Mouse (Mus musculus) intestine, embryonic 14.5 days (tissue): ENCODE measurements around the gene Cldn2. TPM values are rescaled to one million over a fixed set of nuclear protein-coding genes. Genes with fewer than 3 reads are reported as not detected.
A peak's percentile ranks its signal among the peaks of the same experiment; 100 is the strongest.
"Not testable (repeated sequence)": the region's sequence is repeated elsewhere in the genome, so short reads cannot be mapped to it uniquely, and the experiment has no call there.

ENCODE experiments used
- ATAC-seq: fragments of 200-750 bp; cut with Nextera tagmentation; replicated peaks from 2 replicates; pipeline ENCODE4 v1.8.0; 2017; ENCODE audit warnings: low read depth, moderate number of reproducible peaks, moderate TSS enrichment, moderate library complexity; ENCODE audit not compliant: low FRiP score, low TSS enrichment
- DNase-seq: peaks from one replicate; pipeline ENCODE4 v3.0.0-alpha.2; 2018; ENCODE audit warnings: low spot score
- H3K27ac ChIP-seq: fragments of 300-500 bp; sonication (generic); 2 replicates; pipeline ENCODE4 v1.5.1; 2014; ENCODE audit warnings: low read depth, mild to moderate bottlenecking, control low read depth
- H3K27me3 ChIP-seq: fragments of 300-500 bp; sonication (generic); replicated peaks from 2 replicates; pipeline ENCODE4 v1.6.1; 2014; ENCODE audit warnings: low read length, control low read depth; ENCODE audit not compliant: control insufficient read depth, insufficient read depth
- H3K36me3 ChIP-seq: fragments of 300-500 bp; sonication (generic); 2 replicates; pipeline ENCODE4 v1.6.1; 2014; ENCODE audit warnings: low read length, control low read depth; ENCODE audit not compliant: control insufficient read depth, insufficient read depth
- H3K4me1 ChIP-seq: fragments of 300-500 bp; sonication (generic); replicated peaks from 2 replicates; pipeline ENCODE4 v1.6.1; 2014; ENCODE audit warnings: low read length, control low read depth, mixed read lengths; ENCODE audit not compliant: control insufficient read depth, insufficient read depth
- H3K4me2 ChIP-seq: fragments of 300-500 bp; sonication (generic); 2 replicates; pipeline ENCODE4 v1.6.1; 2014; ENCODE audit warnings: low read length
- H3K4me3 ChIP-seq: fragments of 300-500 bp; sonication (generic); 2 replicates; pipeline ENCODE4 v1.5.1; 2014; ENCODE audit warnings: low read depth, low read length, control low read depth, mixed read lengths
- H3K9ac ChIP-seq: fragments of 300-500 bp; sonication (generic); 2 replicates; pipeline ENCODE4 v1.6.1; 2014; ENCODE audit warnings: mild to moderate bottlenecking, low read length
- H3K9me3 ChIP-seq: fragments of 300-500 bp; sonication (generic); 2 replicates; pipeline ENCODE4 v1.6.1; 2016; ENCODE audit warnings: low read length, control low read depth; ENCODE audit not compliant: control insufficient read depth
- WGBS: fragments of 180-500 bp; shearing (Covaris S2); extraction: QIAGEN DNeasy Blood & Tissue Kit; methylation state at CpG from one replicate; pipeline ENCODE4 v1.1.7; 2014; 5-methylcytosine and 5-hydroxymethylcytosine counted together
- polyA plus RNA-seq: library from polyadenylated mRNA; unstranded; fragments of >200 nt; fragmentation: Nextera tagmentation; extraction: Ambion mirVana; gene quantifications from 2 replicates; pipeline ENCODE4 v1.2.1, GENCODE M21; 2014

Gene Cldn2
- polyA plus RNA-seq, result 5.1 and 8.7 TPM in 2 replicates

DNA sequence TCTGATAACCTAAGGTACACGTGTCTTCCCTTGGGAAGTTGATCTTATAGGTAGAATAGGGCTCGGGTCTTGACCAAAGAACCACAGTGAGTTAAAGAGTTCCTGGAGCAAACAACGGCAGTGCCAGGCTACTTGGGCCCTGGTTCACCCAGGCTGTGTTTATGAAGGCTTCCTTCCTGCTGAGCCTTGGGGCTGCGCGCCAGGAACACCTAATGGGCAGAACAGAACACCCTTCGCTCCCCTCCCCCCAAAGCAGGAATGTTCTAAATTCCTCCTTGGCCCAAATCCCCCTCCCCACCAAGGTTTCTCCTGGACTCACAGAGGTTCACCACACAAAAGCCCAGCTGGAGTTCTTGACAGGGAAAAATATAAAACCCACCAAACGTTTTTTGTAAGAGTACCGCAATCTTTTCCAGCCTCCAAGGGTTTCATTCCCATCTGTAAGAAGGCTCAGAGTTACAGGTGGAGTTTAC lies at the start of gene Cldn2:
Gene Cldn2 (plus strand): TSS at position 423 of the 473 bp plus-strand sequence.
- Histone ChIP-seq H3K4me2 (no peak within 1 kb of the TSS), H3K36me3 (no peaks in the 10 kb centered on the region), H3K9ac (no peak within 1 kb of the TSS), H3K4me3 (no peak within 1 kb of the TSS), H3K4me1 (no peaks in the 10 kb centered on the region), H3K9me3 (no peaks in the 10 kb centered on the region), H3K27me3 (0 out of 2 replicates have a peak, but pooled peaks cover 3% of the 10 kb centered on the region), H3K27ac (no peak within 1 kb of the TSS)
- WGBS, result 63% methylated on average over 8 of the region's 8 CpGs
- DNase-seq (no peak), ATAC-seq (no peak)

DNA sequence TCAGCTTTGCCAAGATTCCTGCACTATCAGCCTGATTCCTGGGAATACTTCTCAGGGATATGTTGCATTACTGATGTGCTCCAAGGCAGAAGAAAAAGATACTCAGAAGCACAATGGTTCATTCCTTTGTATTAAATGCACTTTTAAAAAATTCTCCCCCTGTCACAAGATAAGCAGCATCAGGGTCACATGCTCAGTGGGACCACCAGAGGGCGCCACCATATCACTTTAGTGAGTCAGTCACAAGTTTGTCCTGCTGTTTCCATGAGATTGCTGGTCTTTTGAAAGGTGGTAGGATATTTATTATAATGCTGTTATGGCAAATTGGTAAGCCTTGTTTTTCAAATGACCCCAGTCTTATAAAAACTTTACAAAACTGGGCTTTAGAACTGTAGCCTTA lies 48.8 kb upstream of the Cldn2 start:
- no peak overlapping the region for H3K27ac ChIP-seq
- 0% methylated on average over 1 of the region's 1 CpGs for WGBS
- peak; percentile 57 for DNase-seq
- H3K4me1 ChIP-seq, result no peaks in the 10 kb centered on the region
- H3K9ac ChIP-seq, result no peak overlapping the region
- H3K9me3 ChIP-seq, result no peaks in the 10 kb centered on the region
- no peak overlapping the region for H3K4me3 ChIP-seq
- no peak for ATAC-seq
- no peak overlapping the region for H3K4me2 ChIP-seq
- H3K27me3 ChIP-seq, result no peaks in the 10 kb centered on the region
- H3K36me3 ChIP-seq, result no peaks in the 10 kb centered on the region

DNA sequence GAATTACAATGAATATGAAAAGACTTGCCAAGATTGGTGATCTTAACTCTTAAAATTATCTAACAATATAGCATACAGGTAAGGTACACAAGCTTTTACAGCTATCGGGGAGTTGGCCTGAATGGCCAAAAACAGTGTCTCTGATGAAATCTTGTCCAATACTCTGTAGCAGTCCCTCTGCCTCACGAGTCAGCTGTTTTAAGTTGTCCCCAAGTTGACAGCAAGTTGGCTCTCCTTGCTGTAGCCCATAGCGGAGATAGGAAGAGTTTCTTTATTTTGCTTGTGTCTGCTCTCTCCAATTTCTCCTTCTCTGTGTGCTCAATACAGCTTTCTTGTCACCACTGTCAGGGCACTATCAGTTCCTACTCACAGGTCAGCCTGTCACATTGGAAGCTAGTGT lies 42.0 kb upstream of the Cldn2 start:
- not testable (repeated sequence) for H3K4me3 ChIP-seq, H3K27me3 ChIP-seq, H3K9ac ChIP-seq, H3K4me2 ChIP-seq, DNase-seq, H3K9me3 ChIP-seq, H3K4me1 ChIP-seq, ATAC-seq, H3K27ac ChIP-seq, H3K36me3 ChIP-seq
- 81% methylated on average over 3 of the region's 3 CpGs for whole genome bisulfite sequencing

DNA sequence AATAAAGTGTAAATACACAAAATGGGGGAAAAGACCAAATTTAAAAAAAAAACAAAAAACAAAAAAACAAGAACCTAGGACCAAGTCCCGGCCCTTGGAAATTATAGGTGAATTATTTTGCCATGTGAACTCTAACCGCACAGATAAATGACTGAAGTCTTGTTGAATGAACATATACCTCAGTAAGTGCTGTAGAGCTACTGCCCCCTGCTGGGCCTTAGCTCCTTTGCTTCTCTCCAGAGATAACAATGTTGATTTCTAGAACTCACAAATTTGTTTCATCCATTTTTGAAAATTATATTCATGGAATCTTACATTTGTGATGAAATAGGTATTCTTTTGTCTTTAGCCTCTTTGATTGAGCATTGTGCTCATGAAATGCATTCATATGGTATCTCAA lies 38.1 kb upstream of the Cldn2 start:
- H3K4me3 ChIP-seq, result no peak overlapping the region

DNA sequence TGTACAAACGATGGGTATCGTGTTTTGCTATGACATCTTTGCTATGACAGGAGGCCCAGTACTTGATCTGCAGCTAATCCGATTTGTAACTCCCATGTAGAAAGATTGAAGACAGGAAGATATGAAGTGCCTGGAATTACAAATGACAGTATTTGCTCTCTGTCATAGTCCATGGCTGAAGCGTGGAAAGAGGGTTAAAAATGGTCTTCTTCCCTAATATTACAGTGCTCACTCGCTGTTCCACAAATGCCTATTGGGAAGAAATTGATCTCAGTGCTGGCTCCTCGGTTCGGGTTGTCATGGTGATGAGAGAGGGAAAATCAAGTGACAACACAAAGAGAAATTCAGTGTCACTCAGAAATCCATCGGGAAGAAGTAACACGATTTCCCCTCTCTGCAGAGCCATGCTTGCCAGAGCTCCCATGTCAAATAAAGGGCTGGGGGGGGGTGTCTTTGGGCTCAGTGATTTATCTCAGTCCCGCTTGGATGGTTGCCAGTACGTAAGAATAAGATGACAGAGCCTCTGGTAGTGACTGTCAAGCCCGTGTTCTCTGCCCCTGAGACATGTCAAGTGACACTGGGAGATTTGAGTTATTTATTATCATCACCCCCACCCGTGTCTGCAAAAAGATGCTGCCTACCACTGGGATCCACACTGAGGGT lies 30.5 kb upstream of the Cldn2 start:
- Histone ChIP-seq H3K4me3 (no peak overlapping the region), H3K27me3 (no peaks in the 10 kb centered on the region), H3K4me1 (no peaks in the 10 kb centered on the region), H3K36me3 (no peaks in the 10 kb centered on the region), H3K4me2 (no peak overlapping the region), H3K27ac (no peak overlapping the region), H3K9me3 (no peaks in the 10 kb centered on the region), H3K9ac (no peak overlapping the region)
- DNase-seq (no peak), ATAC-seq (no peak)
- 77% methylated on average over 13 of the region's 13 CpGs for WGBS

More for the DNA sequence above, 38.1 kb upstream of the Cldn2 start:
- no peaks in the 10 kb centered on the region for H3K4me1 ChIP-seq
- ATAC-seq, result no peak
- no peak overlapping the region for H3K4me2 ChIP-seq
- no peak overlapping the region for H3K9ac ChIP-seq
- 69% methylated on average over 2 of the region's 2 CpGs for WGBS
- H3K36me3 ChIP-seq, result no peaks in the 10 kb centered on the region
- DNase-seq, result no peak
- no peak overlapping the region for H3K27ac ChIP-seq
- H3K9me3 ChIP-seq, result no peaks in the 10 kb centered on the region
- H3K27me3 ChIP-seq, result no peaks in the 10 kb centered on the region

DNA sequence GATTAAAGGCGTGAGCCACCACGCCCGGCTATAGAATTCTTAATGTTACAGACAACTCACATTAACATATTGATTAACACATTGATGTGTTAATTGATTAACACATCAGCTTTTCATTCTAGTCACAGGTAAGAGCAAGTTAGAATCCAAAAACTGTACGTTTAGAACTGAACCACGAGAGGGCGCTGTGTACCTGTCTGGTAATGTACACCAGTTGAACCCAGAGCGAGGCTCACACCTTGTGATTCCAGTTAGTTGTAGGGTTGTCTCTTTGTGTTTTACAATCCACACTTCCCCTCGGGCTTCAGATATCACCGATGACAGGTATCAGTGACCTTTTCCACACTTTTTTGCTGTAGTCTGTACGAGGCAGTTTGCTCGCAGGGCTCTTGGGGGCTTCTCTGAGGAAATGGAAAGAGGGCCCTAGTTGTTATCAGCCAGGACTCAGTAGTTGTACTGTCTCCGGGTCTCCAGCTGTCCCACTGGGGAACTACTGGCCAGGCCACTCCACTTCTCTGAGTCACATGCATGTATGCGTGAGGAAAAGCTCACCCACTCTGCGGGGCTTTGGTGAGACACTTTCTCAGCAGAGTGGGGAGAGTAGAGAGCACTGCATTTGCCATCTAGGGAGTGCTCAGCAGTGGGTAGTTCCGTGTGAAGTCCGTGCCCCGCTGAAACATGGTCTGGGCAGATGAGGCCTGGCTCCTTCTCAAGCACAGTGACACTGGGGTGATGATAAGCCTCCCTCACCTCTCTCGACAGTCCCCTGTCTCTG lies 26.1 kb upstream of the Cldn2 start:
- 33% methylated on average over 18 of the region's 18 CpGs for WGBS
- Histone ChIP-seq H3K4me3 (no peak overlapping the region), H3K4me1 (no peaks in the 10 kb centered on the region), H3K9ac (no peak overlapping the region), H3K27ac (no peak overlapping the region), H3K4me2 (no peak overlapping the region), H3K9me3 (no peaks in the 10 kb centered on the region), H3K36me3 (no peaks in the 10 kb centered on the region), H3K27me3 (0 out of 2 replicates have a peak, but pooled peaks cover 3% of the 10 kb centered on the region)
- peak; percentile 65 for DNase-seq
- ATAC-seq, result no peak

DNA sequence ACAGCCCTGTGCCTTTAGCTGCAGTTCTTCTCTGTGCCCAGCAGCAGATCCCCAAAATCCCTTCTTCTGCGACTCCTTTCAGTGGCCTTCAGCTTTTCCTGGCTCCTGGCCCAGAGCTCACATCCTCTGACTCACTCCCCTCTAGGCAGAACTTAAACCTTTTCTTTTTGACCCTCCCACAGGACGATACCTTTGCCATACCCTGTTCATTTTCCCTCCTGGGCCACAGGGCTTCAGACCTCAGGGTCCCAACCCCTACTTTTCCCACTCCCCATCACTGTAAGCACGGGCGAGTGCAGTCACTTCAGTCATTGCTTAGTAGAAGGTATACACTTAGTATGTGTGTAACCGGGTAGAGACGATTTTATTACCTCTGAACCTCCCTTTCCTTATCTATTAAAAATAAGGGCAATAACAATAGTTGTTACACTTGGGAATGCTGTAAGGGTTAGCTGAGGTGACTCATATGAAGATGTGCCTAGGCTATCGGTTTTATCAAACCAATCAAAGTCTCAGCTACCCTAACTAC lies 25.5 kb upstream of the Cldn2 start:
- Histone ChIP-seq H3K27me3 (0 out of 2 replicates have a peak, but pooled peaks cover 3% of the 10 kb centered on the region), H3K27ac (no peak overlapping the region), H3K9me3 (no peaks in the 10 kb centered on the region), H3K4me2 (no peak overlapping the region), H3K9ac (no peak overlapping the region), H3K36me3 (no peaks in the 10 kb centered on the region), H3K4me3 (no peak overlapping the region), H3K4me1 (no peaks in the 10 kb centered on the region)
- no peak for ATAC-seq
- no peak for DNase-seq
- 65% methylated on average over 7 of the region's 7 CpGs for WGBS

DNA sequence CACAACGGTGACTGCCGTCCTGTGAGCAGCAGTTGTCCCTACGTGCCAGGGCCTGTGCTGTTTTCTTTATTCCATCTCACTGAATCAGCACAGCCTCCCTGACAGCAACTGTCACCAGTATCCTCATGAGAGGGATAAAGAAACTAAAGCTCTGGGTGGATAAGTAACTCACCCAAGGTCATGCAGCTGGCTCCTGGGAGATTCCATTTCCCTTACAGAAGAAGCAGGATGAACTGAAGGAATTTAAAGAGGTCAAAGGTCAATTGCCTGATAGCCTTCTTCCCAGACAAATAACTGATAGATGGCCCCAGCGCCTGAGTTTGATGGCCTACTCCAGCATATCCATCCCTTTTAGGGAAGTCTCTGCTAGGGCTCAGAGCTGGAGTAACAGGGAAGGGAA lies 23.3 kb upstream of the Cldn2 start:
- no peaks in the 10 kb centered on the region for H3K9me3 ChIP-seq
- no peaks in the 10 kb centered on the region for H3K4me1 ChIP-seq
- 44% methylated on average over 4 of the region's 4 CpGs for WGBS
- 0 out of 2 replicates have a peak, but pooled peaks cover 3% of the 10 kb centered on the region for H3K27me3 ChIP-seq
- no peak overlapping the region for H3K4me2 ChIP-seq
- H3K9ac ChIP-seq, result no peak overlapping the region
- no peaks in the 10 kb centered on the region for H3K36me3 ChIP-seq
- H3K27ac ChIP-seq, result no peak overlapping the region
- no peak for ATAC-seq
- DNase-seq, result no peak
- no peak overlapping the region for H3K4me3 ChIP-seq
